Mouse (Mus musculus) limb, embryonic 14.5 days (tissue): ENCODE measurements around the gene Il1rapl2. TPM values are rescaled to one million over a fixed set of nuclear protein-coding genes. Genes with fewer than 3 reads are reported as not detected.
A peak's percentile ranks its signal among the peaks of the same experiment; 100 is the strongest.

Experiments
- ATAC-seq: fragments of 200-750 bp; cut with Nextera tagmentation; 2 replicates; pipeline ENCODE4 v1.8.0; 2017; ENCODE audit warnings: low read depth, moderate number of reproducible peaks, moderate TSS enrichment; ENCODE audit not compliant: low FRiP score
- DNase-seq: peaks from one replicate; pipeline ENCODE4 v3.0.0-alpha.2; 2015; ENCODE audit warnings: low spot score
- H3K27ac ChIP-seq: fragments of 300-500 bp; sonication (generic); replicated peaks from 2 replicates; pipeline ENCODE4 v1.5.1; 2014; ENCODE audit warnings: low read depth, mild to moderate bottlenecking, low read length, moderate library complexity, mixed read lengths
- H3K27me3 ChIP-seq: fragments of 300-500 bp; sonication (generic); 2 replicates; pipeline ENCODE4 v1.6.1; 2014; ENCODE audit warnings: low read length, mixed read lengths; ENCODE audit not compliant: control insufficient read depth, insufficient read depth
- H3K36me3 ChIP-seq: fragments of 300-500 bp; sonication (generic); 2 replicates; pipeline ENCODE4 v1.6.1; 2014; ENCODE audit warnings: mild to moderate bottlenecking, low read length, moderate library complexity, mixed read lengths; ENCODE audit not compliant: control insufficient read depth, insufficient read depth
- H3K4me1 ChIP-seq: fragments of 300-500 bp; sonication (generic); 2 replicates; pipeline ENCODE4 v1.6.1; 2014; ENCODE audit warnings: antibody characterized with exemption, low read length, mixed read lengths; ENCODE audit not compliant: control insufficient read depth, insufficient read depth
- H3K4me2 ChIP-seq: fragments of 300-500 bp; sonication (generic); replicated peaks from 2 replicates; pipeline ENCODE4 v1.6.1; 2014; ENCODE audit warnings: low read depth, mild to moderate bottlenecking, low read length, moderate library complexity; ENCODE audit not compliant: severe bottlenecking
- H3K4me3 ChIP-seq: fragments of 300-500 bp; sonication (generic); replicated peaks from 2 replicates; pipeline ENCODE4 v1.5.1; 2014; ENCODE audit warnings: low read length
- H3K9ac ChIP-seq: fragments of 300-500 bp; sonication (generic); 2 replicates; pipeline ENCODE4 v1.6.1; 2014; ENCODE audit warnings: mild to moderate bottlenecking, low read depth, low read length, moderate library complexity; ENCODE audit not compliant: severe bottlenecking
- H3K9me3 ChIP-seq: fragments of 300-500 bp; sonication (generic); 2 replicates; pipeline ENCODE4 v1.6.1; 2016; ENCODE audit warnings: low read length; ENCODE audit not compliant: control insufficient read depth
- POLR2A ChIP-seq: fragments of 200-500 bp; IDR thresholded peaks from 2 replicates; pipeline ENCODE4 v1.8.0; 2012; ENCODE audit warnings: inconsistent platforms, mild to moderate bottlenecking, moderate library complexity, borderline replicate concordance; ENCODE audit not compliant: insufficient read depth, insufficient read length; ENCODE audit errors: extremely low read depth
- WGBS: fragments of 180-500 bp; shearing (Covaris S2); extraction: QIAGEN DNeasy Blood & Tissue Kit; methylation state at CpG from one replicate; pipeline ENCODE4 v1.1.7; 2014; 5-methylcytosine and 5-hydroxymethylcytosine counted together
- polyA plus RNA-seq, 2 experiments: library from polyadenylated mRNA; depleted of rRNA in 1 of 2; stranded (reverse) in 1 of 2; unstranded in 1 of 2; fragments of >200 nt; fragmentation: Nextera tagmentation in 1 of 2; extraction: Ambion mirVana in 1 of 2; gene quantifications; 2 replicates each; pipeline versions ENCODE4 v1.2.1 to v1.2.3; 2012 to 2014

The Il1rapl2 gene
- polyA plus RNA-seq, 2 experiments = 0.55 to 1.1 TPM

- no peaks in the 10 kb centered on the region for H3K27me3 ChIP-seq
- H3K4me1 ChIP-seq = no peaks in the 10 kb centered on the region
- H3K36me3 ChIP-seq = no peaks in the 10 kb centered on the region
- no peak overlapping the region for H3K4me3 ChIP-seq
- TF ChIP-seq POLR2A = no peak
- H3K9ac ChIP-seq = no peak overlapping the region
- H3K4me2 ChIP-seq = no peak overlapping the region
- no peaks in the 10 kb centered on the region for H3K9me3 ChIP-seq
- no peak for DNase-seq
- WGBS = 45% methylated on average over 3 of the region's 3 CpGs
- no peak overlapping the region for H3K27ac ChIP-seq
- ATAC-seq = no peak
Measured at GRCm38 (mm10) chrX:138800958-138801357, 1230.5 kb downstream of the Il1rapl2 start.

DNA sequence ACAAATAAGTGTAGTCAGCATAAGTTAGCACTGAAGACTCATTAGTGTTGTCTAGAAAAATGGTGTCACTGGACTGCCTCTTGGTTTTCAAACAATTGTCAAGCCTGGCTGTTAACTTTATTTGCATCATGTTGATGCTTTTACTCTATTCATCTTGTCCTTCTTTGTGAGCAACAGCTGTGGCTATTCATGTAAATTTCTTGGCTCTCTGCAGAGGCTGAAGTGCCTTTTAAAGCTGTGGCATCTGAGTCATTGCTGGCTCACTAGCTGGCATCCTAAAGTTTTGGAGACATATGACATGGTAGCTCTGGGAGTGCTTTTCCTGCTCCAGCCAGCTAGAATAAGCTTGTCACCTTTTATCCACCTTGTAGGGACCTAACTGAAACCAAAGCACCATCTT lies 1261.5 kb downstream of the Il1rapl2 start:
- H3K36me3 ChIP-seq = no peaks in the 10 kb centered on the region
- ATAC-seq = no peak
- TF ChIP-seq POLR2A = no peak
- no peak overlapping the region for H3K4me2 ChIP-seq
- no peaks in the 10 kb centered on the region for H3K9me3 ChIP-seq
- H3K27me3 ChIP-seq = no peaks in the 10 kb centered on the region
- H3K27ac ChIP-seq = no peak overlapping the region
- no peaks in the 10 kb centered on the region for H3K4me1 ChIP-seq
- no peak overlapping the region for H3K4me3 ChIP-seq
- DNase-seq = no peak
- no peak overlapping the region for H3K9ac ChIP-seq

DNA sequence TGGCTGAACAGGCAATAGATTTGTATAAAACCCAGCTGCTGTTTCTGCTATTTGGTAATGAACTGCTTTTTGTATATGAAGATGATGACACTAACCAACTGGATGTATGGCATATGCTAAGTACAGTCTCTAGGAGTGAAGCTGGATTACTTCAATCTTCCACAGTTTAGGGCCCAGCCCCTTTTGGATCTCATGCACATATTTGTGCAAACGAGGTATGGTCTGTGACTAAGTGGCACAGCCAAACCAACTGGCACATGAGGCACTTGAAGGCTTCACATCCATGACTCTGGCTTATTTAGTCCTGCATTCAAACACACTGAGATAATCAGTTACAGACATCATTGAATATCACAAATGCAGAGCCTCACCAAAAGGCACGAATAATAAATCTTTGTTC lies 1263.5 kb downstream of the Il1rapl2 start:
- TF ChIP-seq POLR2A = no peak
- H3K9ac ChIP-seq = no peak overlapping the region
- H3K4me3 ChIP-seq = no peak overlapping the region
- no peaks in the 10 kb centered on the region for H3K9me3 ChIP-seq
- H3K27ac ChIP-seq = no peak overlapping the region
- no peaks in the 10 kb centered on the region for H3K36me3 ChIP-seq
- peak; percentile 41; the same call in 1 of the 2 replicates for ATAC-seq
- DNase-seq = no peak
- no peaks in the 10 kb centered on the region for H3K27me3 ChIP-seq
- no peak overlapping the region for H3K4me2 ChIP-seq
- WGBS = 47% methylated on average over 2 of the region's 2 CpGs
- no peaks in the 10 kb centered on the region for H3K4me1 ChIP-seq

GRCm38 (mm10) chrX:138838381-138838780 lies 1268.0 kb downstream of the Il1rapl2 start:
- Histone ChIP-seq H3K4me2 (no peak overlapping the region), H3K27ac (no peak overlapping the region), H3K4me3 (no peak overlapping the region), H3K9ac (no peak overlapping the region), H3K4me1 (no peaks in the 10 kb centered on the region), H3K36me3 (no peaks in the 10 kb centered on the region), H3K27me3 (no peaks in the 10 kb centered on the region), H3K9me3 (no peaks in the 10 kb centered on the region)
- ATAC-seq (peak; percentile 55; the same call in 1 of the 2 replicates), DNase-seq (peak; percentile 21)
- no peak for TF ChIP-seq POLR2A
- WGBS = 88% methylated on average over 3 of the region's 3 CpGs
